Mouse (Mus musculus): Measurements from ENCODE around the gene Oxsr1. TPM values are rescaled to one million over a fixed set of nuclear protein-coding genes. Genes with fewer than 3 reads are reported as not detected.
A peak's percentile ranks its signal among the peaks of the same experiment; 100 is the strongest.

Gene Oxsr1
- polyA plus RNA-seq, 1 experiment from 2014 or later, result 11.1 TPM

DNA sequence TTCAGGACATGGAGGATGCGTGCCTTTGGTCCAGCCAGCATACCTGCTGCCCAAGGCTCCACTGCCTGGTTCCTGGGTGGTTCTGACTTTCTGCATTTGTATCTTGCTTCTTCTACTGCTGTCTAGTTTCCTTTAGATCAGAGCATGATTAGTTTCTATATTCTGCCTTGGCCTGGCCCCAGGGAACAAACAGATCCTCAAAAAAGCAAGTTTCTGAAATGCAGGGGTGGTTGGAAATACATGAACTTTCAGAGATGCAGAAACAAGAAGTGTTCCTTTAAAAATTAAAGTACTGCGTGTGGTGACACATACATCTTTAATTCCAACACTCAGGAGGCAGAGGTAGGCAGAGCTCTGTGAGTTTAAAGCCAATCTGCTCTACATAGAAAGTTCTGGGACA, 12.6 kb upstream of the Oxsr1 start:
- Histone ChIP-seq H3K4me2 (no peak overlapping the region), H3K27me3 (replicated peaks) (no peaks in the 10 kb centered on the region), H3K9ac (no peak overlapping the region), H3K4me1 (peaks cover 29% of the 10 kb centered on the region), H3K27ac (no peak overlapping the region), H3K36me3 (peaks cover 22% of the 10 kb centered on the region), H3K9me3 (replicated peaks) (no peaks in the 10 kb centered on the region), H3K4me3 (no peak overlapping the region)
- ATAC-seq, result no peak
- WGBS (ENCODE audit: insufficient replicate concordance), result 70% methylated on average over 2 of the region's 2 CpGs

DNA sequence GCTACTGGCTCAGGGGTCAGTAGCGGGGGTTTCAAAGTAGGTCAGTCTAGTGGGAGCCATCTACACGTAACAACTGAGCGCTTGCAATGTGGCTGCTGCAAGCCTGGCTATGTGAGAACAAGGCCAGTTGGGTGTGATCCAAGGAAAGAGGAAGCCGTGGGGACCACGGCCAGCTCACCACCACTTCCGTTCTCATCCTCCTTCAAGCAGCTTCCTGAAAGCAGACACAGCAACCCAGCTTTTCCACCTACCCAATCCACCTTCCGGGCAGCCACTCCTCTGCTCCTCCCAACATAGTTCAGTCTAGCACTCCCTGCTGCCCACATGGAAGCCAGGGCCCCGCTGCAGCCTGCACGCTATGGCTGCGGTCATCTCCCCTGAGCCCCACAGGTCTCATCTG, 12.1 kb upstream of the Oxsr1 start:
- no peak overlapping the region for H3K4me3 ChIP-seq
- peaks cover 22% of the 10 kb centered on the region for H3K36me3 ChIP-seq
- no peak overlapping the region for H3K4me2 ChIP-seq
- no peaks in the 10 kb centered on the region for H3K9me3 ChIP-seq (replicated peaks)
- H3K9ac ChIP-seq, result no peak overlapping the region
- H3K27ac ChIP-seq, result no peak overlapping the region
- no peaks in the 10 kb centered on the region for H3K27me3 ChIP-seq (replicated peaks)
- WGBS (ENCODE audit: insufficient replicate concordance), result 23% methylated on average over 10 of the region's 10 CpGs
- ATAC-seq, result no peak
- H3K4me1 ChIP-seq, result peaks cover 28% of the 10 kb centered on the region

DNA sequence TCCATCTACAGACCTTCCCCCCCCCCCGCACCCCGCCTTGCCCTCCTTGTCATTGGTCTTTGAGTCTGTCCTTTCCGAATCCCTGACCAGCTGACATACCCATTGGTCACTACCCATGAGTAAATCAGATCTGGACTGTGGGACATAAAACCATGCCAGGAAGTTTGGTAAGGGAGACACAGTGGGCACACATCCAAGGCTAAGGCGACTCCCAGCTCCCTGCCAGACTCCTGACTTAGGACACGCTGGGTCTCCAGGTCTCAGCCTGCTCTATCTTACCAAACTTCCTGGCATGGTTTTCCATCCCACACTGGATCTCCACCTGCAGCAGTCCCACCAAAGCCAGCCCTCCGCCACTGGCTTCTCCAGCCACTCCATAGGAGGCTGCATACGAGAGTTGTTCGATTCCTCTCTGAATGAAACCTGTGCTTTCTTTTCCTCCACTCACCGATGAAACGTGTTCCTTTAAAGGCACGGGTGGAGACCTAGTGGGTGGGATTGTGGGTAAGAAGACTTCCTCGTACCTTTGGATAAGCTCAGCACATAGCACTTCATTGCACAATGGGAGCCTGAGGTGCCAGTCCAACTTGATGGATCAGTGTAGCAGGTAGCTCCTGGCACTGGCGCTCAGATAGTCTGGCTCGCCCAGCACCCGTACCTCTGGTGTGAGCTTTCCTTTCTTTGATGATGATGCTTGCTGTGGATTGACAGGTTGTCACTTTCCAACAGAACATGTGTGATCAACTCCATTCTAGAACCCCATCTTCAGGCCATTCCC, 8.1 kb upstream of the Oxsr1 start:
- no peak overlapping the region for H3K27ac ChIP-seq
- H3K9ac ChIP-seq, result no peak overlapping the region
- 0 out of 2 replicates have a peak, but pooled peaks cover under 1% of the 10 kb centered on the region for H3K36me3 ChIP-seq
- no peak overlapping the region for H3K4me2 ChIP-seq
- H3K4me1 ChIP-seq, result peaks cover 16% of the 10 kb centered on the region; the same call in 1 of the 2 replicates
- no peaks in the 10 kb centered on the region for H3K9me3 ChIP-seq (replicated peaks)
- H3K4me3 ChIP-seq, result no peak overlapping the region
- ATAC-seq, result no peak
- no peaks in the 10 kb centered on the region for H3K27me3 ChIP-seq (replicated peaks)
- 79% methylated on average over 15 of the region's 15 CpGs for WGBS (ENCODE audit: insufficient replicate concordance)

DNA sequence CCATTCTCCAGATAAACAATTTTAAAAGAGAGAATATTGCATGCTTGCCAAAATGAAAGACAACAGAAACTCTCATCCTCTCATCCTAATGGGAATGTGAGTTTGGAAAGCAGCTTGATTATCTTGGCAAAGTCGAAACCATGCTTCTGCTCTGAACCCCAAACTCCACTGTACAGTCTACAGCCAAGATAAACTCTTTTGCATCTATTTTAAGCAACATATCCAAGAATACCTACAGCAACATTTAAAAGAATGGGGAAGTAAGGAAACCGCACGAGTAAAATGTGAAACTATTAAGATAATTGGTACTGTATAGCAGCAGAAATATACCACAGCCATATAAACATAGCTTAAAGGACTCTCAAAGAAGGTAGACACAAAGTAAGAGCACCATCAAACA, 6.3 kb upstream of the Oxsr1 start:
- Histone ChIP-seq H3K9me3 (replicated peaks) (no peaks in the 10 kb centered on the region), H3K4me2 (no peak overlapping the region), H3K4me3 (no peak overlapping the region), H3K36me3 (no peaks in the 10 kb centered on the region), H3K27me3 (replicated peaks) (no peaks in the 10 kb centered on the region), H3K4me1 (peaks cover 14% of the 10 kb centered on the region), H3K9ac (no peak overlapping the region), H3K27ac (no peak overlapping the region)
- ATAC-seq, result no peak
- WGBS (ENCODE audit: insufficient replicate concordance), result 53% methylated on average over 3 of the region's 3 CpGs

DNA sequence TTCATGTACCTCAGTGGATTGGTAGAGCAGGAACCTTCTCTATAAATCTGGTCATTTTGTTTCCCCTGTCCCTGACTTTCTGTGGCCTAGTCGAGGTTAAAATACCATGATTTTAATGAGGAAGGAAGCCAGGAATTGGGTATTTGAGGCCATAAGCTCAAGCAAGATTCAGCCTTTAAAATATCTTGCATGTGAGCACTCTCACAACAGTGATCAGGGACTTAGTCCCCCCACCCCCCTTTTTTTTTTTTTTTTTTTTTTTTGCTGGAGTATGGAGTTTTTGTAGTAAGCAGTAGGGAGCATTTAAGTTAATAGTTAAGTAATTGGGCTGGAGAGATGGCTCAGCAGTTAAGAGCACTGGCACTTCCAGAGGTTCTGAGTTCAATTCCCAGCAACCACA, 1.9 kb upstream of the Oxsr1 start:
- H3K27ac ChIP-seq, result 0 out of 2 replicates have a peak overlapping the region, but pooled peaks have one; percentile 97
- peak overlapping the region; percentile 99 for H3K4me2 ChIP-seq
- 29% methylated on average over 1 of the region's 1 CpGs for WGBS (ENCODE audit: insufficient replicate concordance)
- no peak for ATAC-seq
- no peaks in the 10 kb centered on the region; the same call in 1 of the 2 replicates for H3K36me3 ChIP-seq
- H3K4me1 ChIP-seq, result peaks cover 34% of the 10 kb centered on the region
- H3K9me3 ChIP-seq (replicated peaks), result no peaks in the 10 kb centered on the region
- H3K4me3 ChIP-seq, result peak overlapping the region; percentile 95; the same call in 1 of the 2 replicates
- H3K27me3 ChIP-seq (replicated peaks), result no peaks in the 10 kb centered on the region
- peak overlapping the region; percentile 81; the same call in 1 of the 2 replicates for H3K9ac ChIP-seq

DNA sequence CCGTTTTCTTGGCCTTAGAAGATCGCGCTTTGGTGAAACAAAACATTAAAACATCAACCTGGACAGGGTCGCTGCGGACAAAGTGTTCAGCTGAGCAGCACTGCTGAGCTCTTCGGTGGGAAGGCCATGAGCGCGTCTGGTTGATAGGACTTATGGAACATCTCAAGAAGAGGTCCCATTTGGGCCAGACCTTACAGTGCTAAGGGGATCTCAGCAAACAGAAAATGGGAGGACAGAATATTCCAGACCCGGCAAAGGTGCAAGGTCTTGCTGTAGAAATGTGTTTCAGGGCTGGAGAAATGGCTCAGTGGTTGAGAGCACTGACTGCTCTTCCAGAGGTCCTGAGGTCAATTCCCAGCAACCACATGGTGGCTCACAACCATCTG, 1.0 kb upstream of the Oxsr1 start:
- 3% methylated on average over 9 of the region's 9 CpGs for WGBS (ENCODE audit: insufficient replicate concordance)
- H3K36me3 ChIP-seq, result peaks cover 2% of the 10 kb centered on the region; the same call in 1 of the 2 replicates
- peak overlapping the region; percentile 95 for H3K4me3 ChIP-seq
- no peak for ATAC-seq
- H3K27me3 ChIP-seq (replicated peaks), result no peaks in the 10 kb centered on the region
- peak overlapping the region; percentile 81 for H3K9ac ChIP-seq
- peak overlapping the region; percentile 97 for H3K27ac ChIP-seq
- H3K4me1 ChIP-seq, result peaks cover 34% of the 10 kb centered on the region
- peak overlapping the region; percentile 99 for H3K4me2 ChIP-seq
- H3K9me3 ChIP-seq (replicated peaks), result no peaks in the 10 kb centered on the region

DNA sequence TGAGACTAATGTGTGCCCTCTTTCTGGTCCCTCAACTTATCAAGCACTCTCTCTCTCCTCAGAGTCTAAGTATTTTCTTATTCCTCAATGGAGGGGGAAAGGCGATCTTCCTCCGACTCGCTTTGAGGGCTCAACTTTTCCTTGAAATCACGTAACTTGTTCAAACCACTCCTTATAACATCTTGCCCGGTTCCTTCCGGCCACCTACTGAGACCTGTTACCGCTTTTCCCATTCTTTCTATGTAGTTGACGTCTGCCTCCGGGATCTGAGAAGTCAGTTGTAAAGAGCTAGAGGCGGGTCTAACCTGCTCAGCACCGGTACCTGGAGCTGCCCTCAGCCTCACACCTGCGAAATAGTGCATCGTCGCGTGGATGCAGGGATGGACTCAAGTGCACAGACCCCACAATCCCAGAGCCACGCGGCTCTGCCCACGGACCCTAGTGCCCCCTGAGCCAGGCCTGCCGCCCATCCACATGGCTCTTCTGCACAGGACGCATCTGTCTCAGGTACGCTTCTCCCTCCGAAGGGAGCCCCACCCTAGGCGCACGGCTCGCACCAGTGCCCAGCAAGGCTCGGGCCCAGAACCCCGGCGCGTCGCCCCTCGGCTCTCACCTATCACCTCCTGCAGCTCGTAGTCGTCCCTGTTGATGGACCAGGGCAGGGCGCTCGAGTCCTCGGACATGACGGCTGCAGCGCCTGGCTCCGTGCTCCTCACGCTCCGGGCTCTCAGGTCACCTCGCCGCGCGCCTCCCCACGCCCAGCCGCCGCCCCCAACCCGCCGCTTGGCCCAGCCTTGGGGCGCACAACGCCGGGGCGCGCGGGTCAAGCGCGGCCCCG, 616 bp downstream of the Oxsr1 start:
- under 1% methylated on average over 59 of the region's 59 CpGs for WGBS (ENCODE audit: insufficient replicate concordance)
- peak overlapping the region; percentile 97 for H3K27ac ChIP-seq
- peak overlapping the region; percentile 95 for H3K4me3 ChIP-seq
- H3K27me3 ChIP-seq (replicated peaks), result no peaks in the 10 kb centered on the region
- H3K4me2 ChIP-seq, result peak overlapping the region; percentile 99
- peak overlapping the region; percentile 96 for H3K9ac ChIP-seq
- no peaks in the 10 kb centered on the region for H3K9me3 ChIP-seq (replicated peaks)
- H3K36me3 ChIP-seq, result peaks cover 4% of the 10 kb centered on the region; the same call in 1 of the 2 replicates
- H3K4me1 ChIP-seq, result peaks cover 34% of the 10 kb centered on the region
- peak; percentile 11 for ATAC-seq

DNA sequence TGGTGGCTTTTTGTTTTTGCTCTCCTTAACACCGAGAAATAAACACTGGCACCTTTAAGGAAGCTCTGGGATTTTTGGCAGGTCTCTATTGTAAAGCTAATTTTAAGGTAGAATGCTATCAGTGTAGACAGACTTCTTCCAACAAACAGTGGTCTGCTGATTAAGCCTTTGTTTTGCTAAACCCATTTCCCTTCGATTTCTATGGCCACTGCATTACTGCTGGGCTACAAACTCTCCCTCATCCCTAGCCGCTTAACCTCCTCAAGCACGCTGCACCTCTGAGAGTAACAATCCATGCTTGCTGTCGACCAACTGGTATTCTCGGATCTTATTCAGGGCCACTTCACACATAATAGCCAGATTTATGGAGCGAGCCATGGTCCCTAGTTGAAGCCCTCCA, 1.3 kb downstream of the Oxsr1 start:
- H3K36me3 ChIP-seq, result peaks cover 4% of the 10 kb centered on the region; the same call in 1 of the 2 replicates
- no peak for ATAC-seq
- no peaks in the 10 kb centered on the region for H3K27me3 ChIP-seq (replicated peaks)
- H3K9ac ChIP-seq, result peak overlapping the region; percentile 96
- peak overlapping the region; percentile 95 for H3K4me3 ChIP-seq
- 11% methylated on average over 7 of the region's 7 CpGs for WGBS (ENCODE audit: insufficient replicate concordance)
- H3K4me2 ChIP-seq, result peak overlapping the region; percentile 99
- peaks cover 35% of the 10 kb centered on the region for H3K4me1 ChIP-seq
- H3K27ac ChIP-seq, result no peak overlapping the region
- H3K9me3 ChIP-seq (replicated peaks), result no peaks in the 10 kb centered on the region

DNA sequence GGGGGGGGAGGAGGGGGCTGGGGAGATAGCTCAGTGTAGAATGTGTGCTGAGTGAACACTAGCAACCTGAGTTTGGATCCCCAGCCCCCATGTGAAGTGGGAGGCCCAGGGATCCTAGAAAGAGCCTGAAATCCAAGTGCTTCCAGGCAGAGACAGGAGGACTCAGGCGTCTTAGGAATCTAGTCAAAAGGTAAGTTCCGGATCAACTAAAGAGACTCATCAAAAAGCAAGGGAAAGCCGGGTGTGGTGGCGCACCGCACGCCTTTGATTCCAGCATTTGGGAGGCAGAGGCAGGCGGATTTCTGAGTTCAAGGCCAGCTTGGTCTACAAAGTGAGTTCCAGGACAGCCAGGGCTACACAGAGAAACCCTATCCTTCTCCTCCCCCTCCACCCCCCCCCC, 1.8 kb downstream of the Oxsr1 start:
- peak overlapping the region; percentile 99 for H3K4me2 ChIP-seq
- no peak overlapping the region for H3K27ac ChIP-seq
- peak overlapping the region; percentile 96 for H3K9ac ChIP-seq
- peaks cover 4% of the 10 kb centered on the region; the same call in 1 of the 2 replicates for H3K36me3 ChIP-seq
- H3K4me3 ChIP-seq, result peak overlapping the region; percentile 95
- peaks cover 38% of the 10 kb centered on the region for H3K4me1 ChIP-seq
- no peak for ATAC-seq
- WGBS (ENCODE audit: insufficient replicate concordance), result 74% methylated on average over 7 of the region's 7 CpGs
- H3K27me3 ChIP-seq (replicated peaks), result no peaks in the 10 kb centered on the region
- H3K9me3 ChIP-seq (replicated peaks), result no peaks in the 10 kb centered on the region

DNA sequence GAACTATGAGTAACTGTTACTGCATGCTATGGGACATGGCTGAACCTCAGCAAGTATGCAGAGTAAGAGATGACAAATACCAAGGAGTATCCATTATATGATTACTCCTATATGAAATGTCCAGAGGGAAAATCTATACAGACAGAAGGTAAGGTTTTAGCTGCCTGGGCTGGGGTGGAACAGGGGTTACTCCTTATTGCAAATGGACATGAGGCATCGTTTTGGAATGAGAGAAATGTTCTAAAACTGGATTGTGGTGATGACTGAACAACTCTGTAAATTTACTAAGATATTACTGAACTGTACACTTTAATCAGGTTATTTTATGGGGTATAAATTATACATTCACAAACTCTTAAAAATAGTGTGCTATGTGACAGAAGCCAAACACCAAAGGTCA, 3.3 kb downstream of the Oxsr1 start:
- Histone ChIP-seq H3K27ac (no peak overlapping the region), H3K4me1 (peaks cover 35% of the 10 kb centered on the region), H3K9ac (no peak overlapping the region), H3K27me3 (replicated peaks) (no peaks in the 10 kb centered on the region), H3K9me3 (replicated peaks) (no peaks in the 10 kb centered on the region), H3K4me3 (no peak overlapping the region), H3K4me2 (no peak overlapping the region), H3K36me3 (peaks cover 4% of the 10 kb centered on the region; the same call in 1 of the 2 replicates)
- no peak for ATAC-seq
- WGBS (ENCODE audit: insufficient replicate concordance), result 79% methylated on average over 1 of the region's 1 CpGs

DNA sequence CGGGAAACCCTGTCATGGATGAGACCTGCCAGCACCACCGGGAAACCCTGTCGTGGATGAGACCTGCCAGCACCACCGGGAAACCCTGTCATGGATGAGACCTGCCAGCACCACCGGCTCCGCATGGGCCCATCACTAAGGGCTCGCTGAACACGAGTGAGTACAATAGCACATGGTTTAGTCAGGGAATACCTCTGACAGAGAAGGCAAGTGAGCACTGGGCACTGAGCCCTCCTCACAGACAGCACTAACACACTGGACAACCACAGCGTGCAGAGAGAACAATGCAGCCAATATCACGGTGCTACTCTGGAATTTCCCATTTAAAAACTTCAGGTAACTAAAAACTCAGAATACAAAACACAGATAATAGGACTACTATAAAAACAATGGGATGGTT, 9.1 kb downstream of the Oxsr1 start:
- H3K27me3 ChIP-seq (replicated peaks), result no peaks in the 10 kb centered on the region
- peaks cover 25% of the 10 kb centered on the region for H3K4me1 ChIP-seq
- no peak overlapping the region for H3K27ac ChIP-seq
- H3K9me3 ChIP-seq (replicated peaks), result no peaks in the 10 kb centered on the region
- H3K9ac ChIP-seq, result no peak overlapping the region
- H3K4me2 ChIP-seq, result no peak overlapping the region
- ATAC-seq, result no peak
- H3K4me3 ChIP-seq, result no peak overlapping the region
- 89% methylated on average over 10 of the region's 10 CpGs for WGBS (ENCODE audit: insufficient replicate concordance)
- H3K36me3 ChIP-seq, result peaks cover 3% of the 10 kb centered on the region; the same call in 1 of the 2 replicates

DNA sequence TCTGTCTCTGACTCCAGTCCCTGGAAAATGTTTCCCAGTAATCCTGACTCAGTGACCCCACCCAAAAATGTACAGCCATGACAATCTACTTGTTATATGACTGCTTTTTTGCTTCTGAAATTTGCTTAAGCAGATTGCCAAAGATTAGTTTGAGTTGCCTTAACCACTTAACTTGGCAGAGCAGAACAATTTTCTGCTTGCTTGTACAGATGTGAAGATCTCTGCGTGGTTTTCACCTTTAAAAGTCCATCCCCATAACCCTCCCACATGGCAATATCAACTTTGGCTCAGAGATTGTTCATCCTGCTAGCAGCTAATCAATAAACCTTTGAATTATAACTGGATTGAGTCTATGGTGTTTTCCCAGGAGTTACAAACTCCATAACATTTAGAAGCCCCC, 13.2 kb downstream of the Oxsr1 start:
- H3K9me3 ChIP-seq (replicated peaks), result no peaks in the 10 kb centered on the region
- 76% methylated on average over 1 of the region's 1 CpGs for WGBS (ENCODE audit: insufficient replicate concordance)
- H3K36me3 ChIP-seq, result peaks cover 6% of the 10 kb centered on the region
- no peak for ATAC-seq
- no peaks in the 10 kb centered on the region for H3K27me3 ChIP-seq (replicated peaks)
- no peak overlapping the region for H3K4me2 ChIP-seq
- H3K9ac ChIP-seq, result no peak overlapping the region
- no peak overlapping the region for H3K4me3 ChIP-seq
- H3K27ac ChIP-seq, result no peak overlapping the region
- peaks cover 22% of the 10 kb centered on the region for H3K4me1 ChIP-seq

Data from liver, embryonic 12.5 days (tissue).